8 mouse cellular contexts compared by ENCODE assay signal in the genomic region with DNA sequence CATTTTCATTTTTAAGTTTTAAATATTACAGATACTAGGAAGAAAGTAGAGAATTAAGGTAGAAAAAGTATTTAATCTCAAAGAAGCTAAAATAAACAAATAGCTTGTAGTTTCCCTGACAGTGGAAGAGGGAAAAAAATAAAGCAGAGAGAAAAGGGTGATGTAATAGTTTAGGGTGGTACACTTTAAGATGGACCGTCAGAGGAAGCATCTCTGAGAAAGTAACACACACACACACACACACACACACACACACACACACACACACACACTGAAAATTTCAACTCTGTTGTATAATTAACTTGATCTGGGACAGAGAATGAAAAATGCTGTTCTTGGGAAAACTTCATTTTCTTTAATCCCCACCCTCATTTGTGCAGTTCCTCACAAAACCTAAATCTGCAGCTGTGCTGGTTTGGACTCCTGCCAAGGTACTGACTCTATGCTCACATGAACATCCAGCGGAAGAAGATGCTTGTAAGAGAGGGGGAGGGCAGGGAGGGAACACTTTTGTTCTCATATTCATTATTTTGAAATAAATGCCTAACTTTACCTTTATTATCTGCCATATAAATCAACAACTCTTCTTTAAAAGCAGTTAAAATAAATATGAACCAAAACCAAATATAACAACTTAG. TPM values are rescaled to one million over a fixed set of nuclear protein-coding genes. Genes with fewer than 3 reads are reported as not detected.
DNase-seq lines count a peak whose midpoint lies in the region; ATAC-seq lines count a peak whose summit lies in the region.

No protein-coding gene starts in this region.

- H3K27ac ChIP-seq in embryonic facial prominence, embryonic 12.5 days: no peak overlapping the region
- H3K27ac ChIP-seq in heart, embryonic 15.5 days: peak overlapping the region; percentile 45; the same call in 1 of the 2 replicates

- no peaks in the 10 kb centered on the region for H3K9me3 ChIP-seq in embryonic facial prominence, embryonic 12.5 days
- H3K9me3 ChIP-seq in heart, embryonic 15.5 days (replicated peaks): no peaks in the 10 kb centered on the region

- ATAC-seq in embryonic facial prominence, embryonic 12.5 days (ENCODE audit: insufficient number of reproducible peaks, insufficient read depth, low FRiP score, low TSS enrichment): 0 out of 2 replicates have a peak, but pooled peaks have one; percentile 60
- ATAC-seq in heart, embryonic 15.5 days (replicated peaks; ENCODE audit: insufficient number of reproducible peaks, insufficient read depth, low FRiP score, low read depth): 0 out of 2 replicates have a peak, but pooled peaks have one; percentile 35
- peak; percentile 80 for ATAC-seq in monocyte, adult 5-6 weeks (replicated peaks; ENCODE audit: insufficient number of reproducible peaks, low FRiP score, low TSS enrichment, poor library complexity, severe bottlenecking)

- H3K36me3 ChIP-seq in embryonic facial prominence, embryonic 12.5 days: no peaks in the 10 kb centered on the region
- H3K36me3 ChIP-seq in heart, embryonic 15.5 days: no peaks in the 10 kb centered on the region

- intact Hi-C loops in left cerebral cortex, postnatal 10 days (cut with DNase I): no loop called here

- H3K9ac ChIP-seq in embryonic facial prominence, embryonic 12.5 days: no peak overlapping the region
- H3K9ac ChIP-seq in heart, embryonic 15.5 days: no peak overlapping the region

- no peak overlapping the region for H3K4me3 ChIP-seq in embryonic facial prominence, embryonic 12.5 days
- no peak overlapping the region for H3K4me3 ChIP-seq in heart, embryonic 15.5 days

- H3K27me3 ChIP-seq in embryonic facial prominence, embryonic 12.5 days: no peaks in the 10 kb centered on the region
- no peaks in the 10 kb centered on the region for H3K27me3 ChIP-seq in heart, embryonic 15.5 days

- no peak overlapping the region for H3K4me2 ChIP-seq in embryonic facial prominence, embryonic 12.5 days (replicated peaks)
- H3K4me2 ChIP-seq in heart, embryonic 15.5 days: no peak overlapping the region

- peaks cover 15% of the 10 kb centered on the region for H3K4me1 ChIP-seq in embryonic facial prominence, embryonic 12.5 days
- H3K4me1 ChIP-seq in heart, embryonic 15.5 days (replicated peaks): peaks cover 11% of the 10 kb centered on the region

- WGBS in embryonic facial prominence, embryonic 12.5 days: 28% methylated on average over 2 of the region's 2 CpGs
- whole genome bisulfite sequencing in heart, embryonic 15.5 days: 20% methylated on average over 2 of the region's 2 CpGs

- peak; percentile 47 to 53 for DNase-seq in cerebellum, postnatal 10 days
- no peak for DNase-seq in cerebellum, postnatal 25 days
- DNase-seq in 416B (ENCODE audit: low read depth): peak; percentile 94
- peak; percentile 52 to 74 for DNase-seq in left cerebral cortex, postnatal 10 days (ENCODE audit: extremely low spot score in 1 of 2, low spot score in 2 of 2)
- peak; percentile 57 to 74 for DNase-seq in thymus, postnatal 36 days

RNA-seq across cellular contexts. Expression of a gene that starts 13.0 kb away (rescaled TPM):
- 44.8 and 48.3 TPM in 2 replicates for polyA plus RNA-seq in embryonic facial prominence, embryonic 12.5 days (2016; fragmentation: Nextera tagmentation; extraction: Ambion mirVana)
- polyA plus RNA-seq in heart, embryonic 15.5 days (2015; fragmentation: Nextera tagmentation; extraction: Ambion mirVana): 19.5 and 20.2 TPM in 2 replicates
- 100 to 1,000 TPM; 166 to 175 TPM for total RNA-seq in left cerebral cortex, postnatal 10 days (2021)
- total RNA-seq in monocyte, adult 5-6 weeks (2017): 80.3 to 121 TPM (median 107 TPM) in 3 replicates

RNA-seq across cellular contexts. Expression of a gene that starts 13.6 kb away (rescaled TPM):
- 17.0 and 19.3 TPM in 2 replicates for polyA plus RNA-seq in embryonic facial prominence, embryonic 12.5 days (2016; fragmentation: Nextera tagmentation; extraction: Ambion mirVana)
- polyA plus RNA-seq in heart, embryonic 15.5 days (2015; fragmentation: Nextera tagmentation; extraction: Ambion mirVana): 8.6 and 12.7 TPM in 2 replicates
- 10 to 100 TPM; 11.2 to 12.7 TPM for total RNA-seq in left cerebral cortex, postnatal 10 days (2021)
- total RNA-seq in monocyte, adult 5-6 weeks (2017): 63.4 to 86.0 TPM (median 78.7 TPM) in 3 replicates

Comparison
In these comparisons a context has a peak if more than half of its experiments do, and no peak if none do; other contexts are left out.
1. DNase-seq: peak in cerebellum, postnatal 10 days (2 of 2), 416B (single experiment), left cerebral cortex, postnatal 10 days (2 of 2) and thymus, postnatal 36 days (2 of 2); none in cerebellum, postnatal 25 days (0 of 2).
2. Peak in every context shown above with its lines, with median percentiles within 50 percentile points of each other: ATAC-seq.